Mouse (Mus musculus) E14TG2a.4 (cell line): Measurements from ENCODE around the gene Cxcr3.

Source experiments
- CTCF ChIP-seq: conservative IDR thresholded peaks from 2 replicates; pipeline ENCODE4 v1.5.1; 2014; ENCODE audit warnings: low read length
- POU5F1 ChIP-seq: IDR thresholded peaks from 2 replicates; pipeline ENCODE4 v1.6.1; 2014; ENCODE audit warnings: low read length, borderline replicate concordance

GRCm38 (mm10) chrX:101695686-101696085 lies 38.4 kb downstream of the Cxcr3 start:
- TF ChIP-seq CTCF (no peak), POU5F1 (no peak)
